Mouse (Mus musculus) 416B (cell line): ENCODE data around the gene Txndc17.
A peak's percentile ranks its signal among the peaks of the same experiment; 100 is the strongest.

Experiments used
- DNase-seq: peaks from one replicate; pipeline ENCODE4 v3.0.0; 2011; ENCODE audit warnings: low read depth

Gene Txndc17

DNA sequence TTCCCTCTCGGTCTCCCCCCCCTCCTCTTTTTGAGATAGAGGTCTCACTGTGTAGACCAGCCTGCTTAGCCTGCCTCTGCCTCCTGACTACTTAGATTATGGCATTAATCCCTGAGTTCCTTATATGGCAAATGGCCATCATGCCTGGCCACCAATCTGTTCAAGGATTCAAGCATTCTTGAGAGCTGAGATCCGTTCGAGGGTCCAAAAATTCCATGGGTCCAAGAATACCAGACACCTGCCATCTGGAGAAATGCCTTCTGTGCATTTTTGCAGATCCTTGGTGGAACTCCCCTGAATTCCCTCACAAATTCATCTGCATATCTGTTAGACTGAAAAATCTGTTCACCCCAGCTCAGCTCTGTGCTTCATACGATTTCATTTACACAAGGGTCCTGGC, 16.1 kb downstream of the Txndc17 start:
- no peak for DNase-seq

DNA sequence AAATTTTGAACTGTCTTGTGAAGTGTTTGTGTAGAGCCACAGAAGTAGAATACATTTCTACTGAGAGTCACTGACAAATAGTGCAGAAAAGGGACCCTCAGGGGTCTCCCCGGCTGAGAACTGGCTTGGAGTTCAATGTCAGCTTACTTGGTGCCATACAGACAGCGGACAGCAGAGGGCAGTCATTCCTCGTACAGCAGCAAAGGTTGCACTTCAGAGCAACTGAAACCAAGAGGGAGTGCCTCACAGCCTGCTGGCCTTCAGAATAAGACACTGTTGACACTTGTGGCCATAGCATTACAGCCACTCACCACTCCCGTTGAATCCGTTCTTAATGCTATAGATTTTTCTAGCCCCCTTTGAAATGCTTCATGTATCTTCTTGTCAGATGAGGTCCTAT, 17.5 kb downstream of the Txndc17 start:
- peak; percentile 84 for DNase-seq

DNA sequence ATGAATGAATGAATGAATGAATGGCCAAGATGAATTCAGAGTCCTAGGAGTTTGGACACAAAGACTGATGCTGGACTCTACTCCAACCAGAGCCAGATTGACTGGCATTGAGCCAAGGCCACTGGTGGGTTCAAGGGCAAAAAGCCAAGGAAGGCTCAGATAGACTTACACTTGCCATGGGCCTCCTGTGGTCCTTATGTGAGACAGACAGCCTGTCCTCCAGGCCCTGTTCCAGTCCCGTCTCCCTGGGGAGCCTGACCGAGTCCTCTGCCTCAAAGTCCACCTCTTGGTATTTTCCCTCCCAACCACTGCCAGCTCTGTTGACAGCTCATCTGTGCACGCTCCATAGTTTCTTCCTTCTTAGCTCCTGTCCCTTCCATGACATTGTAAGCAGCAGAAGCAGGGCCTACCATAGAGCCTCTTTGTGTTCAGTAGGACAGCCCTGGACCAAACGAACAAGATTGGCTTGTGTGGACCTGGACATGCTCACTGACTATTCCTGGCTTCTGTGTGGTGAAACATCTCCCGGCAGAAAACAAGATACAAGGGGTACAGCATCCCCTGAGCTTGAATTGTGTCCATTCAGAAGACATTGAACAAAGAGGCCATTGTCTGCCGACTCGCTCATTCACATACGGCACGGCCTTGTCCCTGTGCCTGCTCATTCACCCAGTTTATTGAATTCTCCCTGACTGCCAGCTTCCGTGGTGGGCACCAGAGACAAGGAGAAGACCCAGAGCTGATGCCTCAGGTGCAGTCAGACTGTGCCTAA, 18.9 kb downstream of the Txndc17 start:
- no peak for DNase-seq

DNA sequence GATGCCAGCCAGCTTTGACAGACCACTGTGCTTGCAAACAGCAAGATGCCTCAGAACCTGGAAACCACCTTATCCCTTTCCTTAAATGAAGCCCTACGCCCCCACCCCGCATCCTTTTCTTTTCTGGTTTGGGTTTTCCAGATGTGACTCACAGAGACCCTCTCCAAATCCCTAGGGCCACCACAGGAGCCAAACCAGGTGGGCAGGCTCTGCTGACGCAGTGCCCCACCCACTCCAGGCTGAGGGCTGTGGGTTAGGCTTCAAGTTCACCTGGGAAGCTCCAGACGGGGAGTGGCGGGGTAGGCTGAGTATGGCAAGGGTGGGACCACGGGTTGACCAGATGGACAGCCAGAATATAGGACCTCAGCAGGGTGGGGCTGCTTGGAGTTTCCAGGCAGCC, 19.6 kb downstream of the Txndc17 start:
- no peak for DNase-seq

DNA sequence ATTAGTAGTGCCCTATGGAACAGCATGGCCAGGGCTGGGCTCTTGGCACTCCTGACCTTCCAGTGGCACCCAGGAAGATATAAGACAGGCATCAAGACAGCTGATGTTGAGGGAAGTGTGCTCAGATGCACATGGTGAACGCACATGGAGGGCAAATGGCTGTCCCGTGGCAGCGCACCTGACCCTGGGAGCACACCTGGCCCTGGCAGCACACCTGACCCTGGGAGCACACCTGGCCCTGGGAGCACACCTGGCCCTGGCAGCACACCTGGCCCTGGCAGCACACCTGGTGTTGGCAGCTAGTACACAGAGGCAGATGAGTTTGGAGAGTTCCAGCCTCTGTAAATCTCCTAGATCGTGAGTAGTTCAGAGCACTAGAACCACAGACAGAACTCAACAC, 21.2 kb downstream of the Txndc17 start:
- DNase-seq: no peak

DNA sequence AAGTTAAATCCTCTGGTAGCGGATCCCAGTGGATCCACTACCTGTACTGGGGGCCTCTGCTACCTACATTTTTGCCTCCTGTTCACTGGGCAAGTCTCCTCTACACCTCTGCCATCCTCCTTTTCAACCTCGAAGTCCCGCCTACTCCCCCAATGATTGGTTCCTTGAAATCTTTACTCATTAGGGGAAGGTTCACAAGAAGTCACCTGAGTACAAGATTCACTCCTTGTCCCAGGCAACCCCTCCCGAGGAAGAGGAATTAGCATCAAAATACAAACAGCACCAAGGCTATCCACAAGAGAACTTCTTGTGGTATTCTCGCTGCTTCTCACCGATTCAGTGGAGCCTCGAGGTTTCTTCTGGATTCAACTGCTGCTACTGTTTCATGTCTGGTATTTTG, 24.7 kb downstream of the Txndc17 start:
- no peak for DNase-seq

DNA sequence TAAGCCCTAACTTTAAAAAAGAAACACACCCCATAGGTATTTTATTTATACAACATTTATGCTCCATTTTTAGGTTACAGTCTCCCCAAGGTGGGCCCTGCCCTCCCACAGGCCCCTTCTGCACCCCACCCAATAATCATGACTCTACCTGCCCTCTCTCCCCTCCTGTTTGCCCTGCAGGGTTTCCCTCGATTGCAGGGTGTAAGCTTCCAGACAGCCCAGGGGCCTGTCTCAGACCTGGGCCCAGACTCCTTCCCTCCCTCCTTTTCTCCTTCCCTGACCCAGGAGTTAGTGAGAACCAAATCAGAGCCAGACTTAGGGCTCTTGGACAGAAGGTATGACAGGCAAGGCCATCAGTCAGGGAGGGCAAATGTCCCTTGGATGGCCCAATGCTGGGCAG, 25.6 kb downstream of the Txndc17 start:
- DNase-seq: no peak

DNA sequence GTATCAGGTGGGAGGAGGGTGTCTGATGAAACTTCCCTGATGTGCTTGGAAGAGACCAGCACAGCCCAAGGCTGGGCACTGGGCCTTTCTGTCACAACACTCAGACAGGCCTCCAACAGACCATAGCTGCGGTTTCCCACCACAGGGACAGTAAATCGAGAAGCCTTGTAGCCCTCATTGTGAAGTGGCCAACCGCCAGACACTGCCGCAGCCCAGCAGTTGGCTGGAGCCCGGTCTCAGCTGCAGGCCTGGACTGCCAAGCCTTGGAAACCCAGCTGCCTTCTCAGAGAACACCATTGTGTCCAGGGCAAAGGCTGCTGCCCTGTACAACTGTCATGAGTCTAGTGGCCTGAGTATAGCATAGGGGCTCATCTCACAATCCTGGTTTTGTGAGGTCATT, 26.7 kb downstream of the Txndc17 start:
- DNase-seq: peak; percentile 36

DNA sequence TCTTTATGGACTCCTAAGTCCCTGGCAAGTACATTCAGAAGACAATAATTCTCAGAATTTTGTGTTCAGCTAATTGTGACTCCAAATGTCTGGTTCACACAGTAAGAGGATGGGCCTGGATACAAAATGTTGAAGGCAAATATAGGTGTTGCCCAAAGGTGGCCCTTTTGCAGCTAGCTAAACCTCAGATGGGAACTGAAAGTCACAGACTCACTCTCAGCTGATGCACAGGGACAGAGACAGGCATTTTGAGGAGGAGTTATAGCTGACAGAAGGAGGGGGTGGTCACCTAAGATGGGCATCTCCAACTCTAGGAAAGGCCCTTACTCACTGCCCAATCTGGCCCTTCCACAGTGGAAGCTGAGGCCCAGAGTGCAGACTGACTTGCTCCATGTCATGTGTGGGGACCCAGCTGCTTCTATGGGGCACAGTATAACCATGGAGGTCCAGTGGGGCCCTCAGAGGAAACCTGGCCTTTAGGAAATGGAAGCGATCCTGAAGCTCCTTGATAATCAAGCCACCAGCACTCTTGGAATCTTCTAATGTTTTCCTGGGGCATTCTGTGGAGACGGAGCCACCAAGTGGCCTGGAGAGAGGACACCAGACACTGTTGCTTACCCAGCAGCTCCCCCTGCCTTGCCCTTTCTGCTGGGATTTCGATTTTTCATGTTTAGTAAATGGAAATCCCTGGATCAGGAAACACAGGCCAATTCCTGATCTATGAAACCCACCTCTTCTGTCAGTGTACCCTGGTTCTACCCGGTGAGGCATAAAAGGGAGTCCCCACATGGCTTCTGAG, 32.9 kb downstream of the Txndc17 start:
- DNase-seq: no peak

DNA sequence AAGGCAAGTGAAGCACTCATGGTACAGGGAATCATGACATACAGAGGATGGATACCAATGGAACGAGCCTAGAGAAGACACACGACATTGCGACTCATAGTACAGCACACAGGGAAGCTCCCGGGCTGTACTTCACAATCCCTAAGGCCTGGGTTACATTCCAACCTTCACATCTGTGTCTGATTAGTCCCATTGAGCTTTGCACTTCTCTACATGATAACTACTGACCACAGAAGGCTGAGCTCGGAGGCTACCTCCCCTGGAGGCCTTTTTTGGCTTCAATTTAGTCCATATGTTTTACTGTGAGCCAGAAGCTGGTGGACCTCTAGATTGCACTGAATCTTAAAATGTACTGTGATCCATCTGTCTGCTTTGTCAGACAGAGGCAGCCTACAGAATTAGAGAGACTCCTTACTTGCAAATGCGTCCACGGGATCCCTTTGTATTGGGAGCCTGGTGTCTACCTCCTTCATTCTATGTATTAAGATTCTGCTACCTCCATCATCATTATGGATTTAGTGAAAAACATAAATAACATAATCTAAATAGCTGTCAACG, 37.9 kb downstream of the Txndc17 start:
- no peak for DNase-seq

DNA sequence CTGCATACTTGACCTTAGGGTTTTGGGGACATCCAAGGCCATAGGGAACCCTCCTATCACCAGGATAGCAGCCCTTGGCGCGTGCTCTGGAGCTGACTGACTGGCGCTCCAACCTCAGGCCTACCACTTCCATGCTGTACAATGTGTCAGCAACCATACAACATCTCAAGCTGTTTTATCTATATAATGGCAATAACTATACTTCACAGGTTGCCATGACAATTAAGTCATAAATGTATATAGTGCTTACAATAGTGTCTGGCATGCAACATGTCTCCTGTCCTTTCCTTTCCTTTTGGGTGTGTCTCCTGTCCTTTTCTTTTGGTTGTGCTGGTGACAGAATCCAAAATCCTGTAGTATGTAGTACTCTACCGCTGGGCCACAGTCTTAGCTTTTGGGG, 48.3 kb downstream of the Txndc17 start:
- DNase-seq: no peak

DNA sequence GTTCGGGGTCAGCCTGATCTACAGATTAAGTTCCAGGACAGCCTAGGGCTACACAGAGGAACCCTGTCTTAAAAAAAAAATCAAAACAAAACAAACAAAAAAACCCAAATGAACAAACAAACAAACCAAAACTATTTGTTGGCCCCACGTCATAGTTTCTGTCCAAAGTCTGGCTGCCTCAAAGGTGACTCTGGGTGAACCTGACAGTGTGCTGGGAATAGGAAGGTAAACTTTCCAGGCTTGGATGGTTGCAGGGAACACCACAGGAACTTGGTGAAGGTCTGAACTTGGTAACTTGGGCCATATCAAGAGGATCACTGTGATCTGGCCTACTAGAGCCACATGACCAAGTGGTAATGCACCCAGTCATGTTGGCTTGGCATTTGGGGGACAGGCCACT, 49.1 kb downstream of the Txndc17 start:
- no peak for DNase-seq
